Mouse (Mus musculus): Measurements from ENCODE around the gene Cacnb2. TPM values are rescaled to one million over a fixed set of nuclear protein-coding genes. Genes with fewer than 3 reads are reported as not detected.

Gene Cacnb2
- total and polyA plus RNA-seq, 2 experiments from 2014 or later: 12.1 to 71.6 TPM

DNA sequence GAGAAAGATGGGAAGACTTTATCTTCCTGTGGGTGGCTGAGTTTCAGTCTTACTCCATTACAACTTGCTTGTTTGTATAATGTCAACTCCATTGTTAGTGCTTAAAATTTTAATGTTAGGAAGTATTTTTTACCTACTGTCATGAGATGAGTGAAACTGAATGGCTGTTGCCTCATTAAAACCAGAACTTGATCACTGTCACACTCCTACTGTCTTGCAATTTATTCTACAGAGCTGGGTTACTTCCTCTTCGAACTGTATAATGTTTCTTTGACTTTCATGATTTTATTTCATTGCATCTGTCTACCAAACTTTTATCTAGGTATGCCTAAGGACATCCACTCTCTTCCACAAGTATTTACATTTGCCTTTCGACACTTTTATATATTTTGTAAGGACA is 358.6 kb downstream of the Cacnb2 start:
- ATAC-seq (ENCODE audit: insufficient read depth, low read depth): no peak
- no peak overlapping the region for H3K4me2 ChIP-seq (ENCODE audit: low read depth, low read length)
- WGBS: 93% methylated on average over 2 of the region's 2 CpGs
- no peaks in the 10 kb centered on the region for H3K4me1 ChIP-seq (ENCODE audit: control insufficient read depth, insufficient read depth)
- no peak overlapping the region for H3K4me3 ChIP-seq (ENCODE audit: low read depth, low read length)
- no peak overlapping the region for H3K9ac ChIP-seq (replicated peaks; ENCODE audit: low read depth, low read length)
- no peaks in the 10 kb centered on the region for H3K27me3 ChIP-seq (ENCODE audit: control insufficient read depth, insufficient read depth, low read length)
- TF ChIP-seq EP300 (IDR thresholded peaks at IDR 0.05; ENCODE audit: low read depth) (no peak), CTCF (IDR thresholded peaks at IDR 0.05; ENCODE audit: low read depth) (no peak)
- peaks cover 21% of the 10 kb centered on the region; the same call in 1 of the 2 replicates for H3K36me3 ChIP-seq (replicated peaks; ENCODE audit: control insufficient read depth, insufficient read depth, low read length)
- DNase-seq (ENCODE audit: low spot score): no peak
- no peaks in the 10 kb centered on the region for H3K9me3 ChIP-seq (replicated peaks; ENCODE audit: control insufficient read depth, low read length)
- no peak overlapping the region for H3K27ac ChIP-seq (ENCODE audit: low read depth)

GRCm38 (mm10) chr2:14984029-14984428 is 381.1 kb downstream of the Cacnb2 start:
- Histone ChIP-seq H3K9ac (replicated peaks; ENCODE audit: low read depth, low read length) (no peak overlapping the region), H3K27me3 (ENCODE audit: control insufficient read depth, insufficient read depth, low read length) (no peaks in the 10 kb centered on the region), H3K4me2 (ENCODE audit: low read depth, low read length) (no peak overlapping the region), H3K27ac (ENCODE audit: low read depth) (no peak overlapping the region), H3K4me1 (ENCODE audit: control insufficient read depth, insufficient read depth) (no peaks in the 10 kb centered on the region), H3K36me3 (replicated peaks; ENCODE audit: control insufficient read depth, insufficient read depth, low read length) (peaks cover 50% of the 10 kb centered on the region), H3K4me3 (ENCODE audit: low read depth, low read length) (no peak overlapping the region), H3K9me3 (replicated peaks; ENCODE audit: control insufficient read depth, low read length) (no peaks in the 10 kb centered on the region)
- 81% methylated on average over 11 of the region's 11 CpGs for WGBS
- ATAC-seq (ENCODE audit: insufficient read depth, low read depth) (no peak), DNase-seq (ENCODE audit: low spot score) (no peak)
- TF ChIP-seq CTCF (IDR thresholded peaks at IDR 0.05; ENCODE audit: low read depth) (no peak), EP300 (IDR thresholded peaks at IDR 0.05; ENCODE audit: low read depth) (no peak)

DNA sequence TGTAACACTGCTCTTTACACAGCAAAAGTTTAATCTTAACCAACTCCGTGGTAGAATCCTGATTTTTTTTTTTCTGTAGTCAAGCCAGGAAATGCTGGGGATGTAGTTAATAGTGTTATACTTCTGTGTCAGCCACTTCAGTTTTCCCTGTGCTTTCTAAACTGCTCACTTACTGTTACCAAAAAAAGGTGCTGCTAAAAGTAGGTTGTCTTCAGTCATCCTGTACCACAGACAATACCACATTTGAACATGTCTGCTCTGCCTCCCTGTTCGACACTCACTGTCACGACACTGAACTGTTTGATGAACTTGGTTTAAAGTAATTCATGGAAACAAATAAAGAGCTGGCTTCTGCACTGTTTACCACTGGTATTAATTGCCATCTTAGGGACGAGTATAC is 385.6 kb downstream of the Cacnb2 start:
- H3K9ac ChIP-seq (replicated peaks; ENCODE audit: low read depth, low read length): no peak overlapping the region
- DNase-seq (ENCODE audit: low spot score) (no peak), ATAC-seq (ENCODE audit: insufficient read depth, low read depth) (no peak)
- no peaks in the 10 kb centered on the region for H3K4me1 ChIP-seq (ENCODE audit: control insufficient read depth, insufficient read depth)
- H3K27me3 ChIP-seq (ENCODE audit: control insufficient read depth, insufficient read depth, low read length): no peaks in the 10 kb centered on the region
- H3K36me3 ChIP-seq (replicated peaks; ENCODE audit: control insufficient read depth, insufficient read depth, low read length): peaks cover 32% of the 10 kb centered on the region
- no peaks in the 10 kb centered on the region for H3K9me3 ChIP-seq (replicated peaks; ENCODE audit: control insufficient read depth, low read length)
- no peak overlapping the region for H3K27ac ChIP-seq (ENCODE audit: low read depth)
- H3K4me2 ChIP-seq (ENCODE audit: low read depth, low read length): no peak overlapping the region
- no peak for TF ChIP-seq CTCF (IDR thresholded peaks at IDR 0.05; ENCODE audit: low read depth)
- TF ChIP-seq EP300 (IDR thresholded peaks at IDR 0.05; ENCODE audit: low read depth): no peak
- no peak overlapping the region for H3K4me3 ChIP-seq (ENCODE audit: low read depth, low read length)
- WGBS: 60% methylated on average over 4 of the region's 4 CpGs

DNA sequence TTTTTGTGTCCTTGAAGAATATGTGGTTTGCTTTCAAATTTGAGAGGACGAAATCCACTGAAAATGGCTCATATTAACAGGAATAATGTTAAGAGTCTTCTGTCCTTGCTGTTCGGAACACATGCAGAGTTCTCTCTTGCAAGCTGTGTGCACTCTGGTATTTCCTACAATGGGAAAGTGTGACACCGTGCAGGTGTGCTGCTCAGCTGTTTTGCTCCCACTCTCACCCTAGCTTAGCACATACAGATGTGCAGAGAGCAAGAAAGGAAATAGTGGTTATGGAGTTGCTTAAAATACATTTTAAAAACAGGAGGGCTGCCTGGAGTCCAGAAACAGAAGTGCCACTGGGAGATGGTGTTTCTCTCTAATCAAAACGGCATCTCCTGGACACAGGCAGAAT is 386.5 kb downstream of the Cacnb2 start:
- TF ChIP-seq EP300 (IDR thresholded peaks at IDR 0.05; ENCODE audit: low read depth) (no peak), CTCF (IDR thresholded peaks at IDR 0.05; ENCODE audit: low read depth) (no peak)
- H3K9ac ChIP-seq (replicated peaks; ENCODE audit: low read depth, low read length): no peak overlapping the region
- no peak overlapping the region for H3K27ac ChIP-seq (ENCODE audit: low read depth)
- no peaks in the 10 kb centered on the region for H3K9me3 ChIP-seq (replicated peaks; ENCODE audit: control insufficient read depth, low read length)
- H3K36me3 ChIP-seq (replicated peaks; ENCODE audit: control insufficient read depth, insufficient read depth, low read length): peaks cover 25% of the 10 kb centered on the region
- WGBS: 87% methylated on average over 4 of the region's 4 CpGs
- ATAC-seq (ENCODE audit: insufficient read depth, low read depth) (no peak), DNase-seq (ENCODE audit: low spot score) (no peak)
- H3K4me3 ChIP-seq (ENCODE audit: low read depth, low read length): no peak overlapping the region
- H3K27me3 ChIP-seq (ENCODE audit: control insufficient read depth, insufficient read depth, low read length): no peaks in the 10 kb centered on the region
- no peak overlapping the region for H3K4me2 ChIP-seq (ENCODE audit: low read depth, low read length)
- no peaks in the 10 kb centered on the region for H3K4me1 ChIP-seq (ENCODE audit: control insufficient read depth, insufficient read depth)

- H3K9ac ChIP-seq (replicated peaks; ENCODE audit: low read depth, low read length): no peak overlapping the region
- no peak overlapping the region for H3K4me2 ChIP-seq (ENCODE audit: low read depth, low read length)
- no peak overlapping the region for H3K27ac ChIP-seq (ENCODE audit: low read depth)
- DNase-seq (ENCODE audit: low spot score) (no peak), ATAC-seq (ENCODE audit: insufficient read depth, low read depth) (no peak)
- H3K4me1 ChIP-seq (ENCODE audit: control insufficient read depth, insufficient read depth): no peaks in the 10 kb centered on the region
- no peaks in the 10 kb centered on the region for H3K9me3 ChIP-seq (replicated peaks; ENCODE audit: control insufficient read depth, low read length)
- 91% methylated on average over 4 of the region's 4 CpGs for WGBS
- TF ChIP-seq EP300 (IDR thresholded peaks at IDR 0.05; ENCODE audit: low read depth) (no peak), CTCF (IDR thresholded peaks at IDR 0.05; ENCODE audit: low read depth) (no peak)
- H3K36me3 ChIP-seq (replicated peaks; ENCODE audit: control insufficient read depth, insufficient read depth, low read length): peaks cover 15% of the 10 kb centered on the region
- no peak overlapping the region for H3K4me3 ChIP-seq (ENCODE audit: low read depth, low read length)
- no peaks in the 10 kb centered on the region for H3K27me3 ChIP-seq (ENCODE audit: control insufficient read depth, insufficient read depth, low read length)
These were observed 389.6 kb downstream of the Cacnb2 start for GRCm38 (mm10) chr2:14992531-14992930.

- H3K27me3 ChIP-seq (ENCODE audit: control insufficient read depth, insufficient read depth, low read length): no peaks in the 10 kb centered on the region
- no peaks in the 10 kb centered on the region for H3K4me1 ChIP-seq (ENCODE audit: control insufficient read depth, insufficient read depth)
- ATAC-seq (ENCODE audit: insufficient read depth, low read depth) (no peak), DNase-seq (ENCODE audit: low spot score) (no peak)
- H3K9ac ChIP-seq (replicated peaks; ENCODE audit: low read depth, low read length): no peak overlapping the region
- H3K9me3 ChIP-seq (replicated peaks; ENCODE audit: control insufficient read depth, low read length): no peaks in the 10 kb centered on the region
- H3K27ac ChIP-seq (ENCODE audit: low read depth): no peak overlapping the region
- peaks cover 7% of the 10 kb centered on the region for H3K36me3 ChIP-seq (replicated peaks; ENCODE audit: control insufficient read depth, insufficient read depth, low read length)
- no peak overlapping the region for H3K4me2 ChIP-seq (ENCODE audit: low read depth, low read length)
- H3K4me3 ChIP-seq (ENCODE audit: low read depth, low read length): no peak overlapping the region
- TF ChIP-seq EP300 (IDR thresholded peaks at IDR 0.05; ENCODE audit: low read depth): no peak
- no peak for TF ChIP-seq CTCF (IDR thresholded peaks at IDR 0.05; ENCODE audit: low read depth)
- WGBS: 85% methylated on average over 4 of the region's 4 CpGs
These were observed 393.1 kb downstream of the Cacnb2 start for GRCm38 (mm10) chr2:14996036-14996435.
